Mouse (Mus musculus): ENCODE measurements at regions not wholly inside any gene's neighbourhood (a gene's known extent, or its start where the extent isn't known, plus 50 kb on each side); places are given as distances from the start of the nearest gene placed in this dataset.

GRCm38 (mm10) chr10:67819534-67819933, 92.9 kb downstream of the Zfp365 start:
- DNase-seq, result no peak

GRCm38 (mm10) chr10:67813901-67814300, 98.6 kb downstream of the Zfp365 start:
- no peak for DNase-seq

GRCm38 (mm10) chr10:67805131-67805530, 107.3 kb downstream of the Zfp365 start:
- DNase-seq, result peak; percentile 43

- no peak for DNase-seq
These were observed 107.8 kb downstream of the Zfp365 start for GRCm38 (mm10) chr10:67804637-67805036.

GRCm38 (mm10) chr10:67802156-67802555, 110.3 kb downstream of the Zfp365 start:
- DNase-seq, result no peak

GRCm38 (mm10) chr10:67801619-67802018, 110.8 kb downstream of the Zfp365 start:
- DNase-seq, result no peak

- DNase-seq, result peak; percentile 8
These were observed 113.5 kb downstream of the Zfp365 start for GRCm38 (mm10) chr10:67798991-67799390.

- no peak for DNase-seq
These were observed 119.3 kb downstream of the Zfp365 start for GRCm38 (mm10) chr10:67793206-67793605.

- DNase-seq, result no peak
These were observed 122.8 kb downstream of the Zfp365 start for GRCm38 (mm10) chr10:67789651-67790050.

- DNase-seq, result no peak
These were observed 124.3 kb downstream of the Zfp365 start for GRCm38 (mm10) chr10:67788116-67788515.

- DNase-seq, result no peak
These were observed 126.9 kb downstream of the Zfp365 start for GRCm38 (mm10) chr10:67785563-67785962.

- no peak for DNase-seq
These were observed 134.1 kb downstream of the Zfp365 start for GRCm38 (mm10) chr10:67778341-67778740.

GRCm38 (mm10) chr10:67777721-67778120, 134.7 kb downstream of the Zfp365 start:
- no peak for DNase-seq

GRCm38 (mm10) chr10:67776851-67777250, 135.6 kb downstream of the Zfp365 start:
- no peak for DNase-seq

- DNase-seq, result no peak
These were observed 140.7 kb downstream of the Zfp365 start for GRCm38 (mm10) chr10:67771796-67772195.

GRCm38 (mm10) chr10:67766099-67766498, 146.4 kb downstream of the Zfp365 start:
- peak; percentile 74 for DNase-seq

GRCm38 (mm10) chr10:67760424-67760823, 152.0 kb downstream of the Zfp365 start:
- DNase-seq, result no peak

GRCm38 (mm10) chr10:67748121-67748520, 164.3 kb downstream of the Zfp365 start:
- no peak for DNase-seq

- DNase-seq, result peak; percentile 59
These were observed 165.0 kb downstream of the Zfp365 start for GRCm38 (mm10) chr10:67747461-67747860.

GRCm38 (mm10) chr10:67746140-67746539, 166.3 kb downstream of the Zfp365 start:
- no peak for DNase-seq

GRCm38 (mm10) chr10:67743561-67743960, 168.9 kb downstream of the Zfp365 start:
- peak; percentile 39 for DNase-seq

- DNase-seq, result no peak
These were observed 169.6 kb downstream of the Zfp365 start for GRCm38 (mm10) chr10:67742824-67743223.

GRCm38 (mm10) chr10:67742305-67742704, 170.2 kb downstream of the Zfp365 start:
- peak; percentile 4 for DNase-seq

GRCm38 (mm10) chr10:67739199-67739598, 173.3 kb downstream of the Zfp365 start:
- no peak for DNase-seq

- DNase-seq, result no peak
These were observed 175.8 kb downstream of the Zfp365 start for GRCm38 (mm10) chr10:67736636-67737035.

- no peak for DNase-seq
These were observed 180.9 kb downstream of the Zfp365 start for GRCm38 (mm10) chr10:67731577-67731976.
